Mouse (Mus musculus) cortical plate, adult 2 months (tissue): ENCODE data around the gene Gemin7.

Source experiments
- CTCF ChIP-seq: fragments of 200-500 bp; IDR thresholded peaks from 2 replicates; pipeline ENCODE4 v1.5.1; 2011; ENCODE audit warnings: mild to moderate bottlenecking, control low read depth, low read length; ENCODE audit not compliant: insufficient read depth; ENCODE audit errors: extremely low read depth
- POLR2A ChIP-seq: fragments of 200-500 bp; IDR thresholded peaks from 2 replicates; pipeline ENCODE4 v1.6.1; 2011; ENCODE audit warnings: mild to moderate bottlenecking, low read length, control low read depth; ENCODE audit not compliant: insufficient read depth; ENCODE audit errors: extremely low read depth

DNA sequence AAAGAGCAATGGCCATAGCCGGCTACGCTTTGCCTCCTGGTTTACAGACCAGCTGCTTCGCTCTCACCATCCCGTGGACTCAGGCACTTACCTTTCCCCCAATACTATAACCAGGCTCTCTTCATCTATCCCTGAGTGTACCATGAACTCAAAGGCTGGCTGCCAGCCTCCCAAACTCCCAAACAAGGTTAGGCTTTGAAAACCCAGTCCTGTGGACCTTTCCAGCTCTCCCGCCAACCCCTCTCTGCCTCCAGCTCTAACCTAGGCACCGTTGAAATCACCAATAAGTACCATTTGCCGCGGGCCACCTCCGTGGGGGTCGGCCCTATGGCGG lies 16.0 kb downstream of the Gemin7 start:
- TF ChIP-seq CTCF (no peak), POLR2A (no peak)
